Mouse (Mus musculus): Measurements from ENCODE around the gene 4933405L10Rik. TPM values are rescaled to one million over a fixed set of nuclear protein-coding genes. Genes with fewer than 3 reads are reported as not detected.

Gene 4933405L10Rik
- total and polyA plus RNA-seq, 3 experiments: 0.25 TPM; not detected in 2

GRCm38 (mm10) chr8:105732186-105732585 is 24.7 kb downstream of the 4933405L10Rik start:
- H3K4me1 ChIP-seq (ENCODE audit: control insufficient read depth in 1 of 2, insufficient read depth in 2 of 2): peaks cover 0 to 21% of the 10 kb centered on the region in 2 experiments; a peak in 2 of 4 replicates
- in situ Hi-C loops (cut with MboI; ENCODE audit: low pct_ligation_motif_present, low pct_unique_long_range_greater_than_20kb, low sequenced_read_pairs): no loop called here
- no peak for DNase-seq (ENCODE audit: extremely low read depth)

GRCm38 (mm10) chr8:105739216-105739615 is 31.8 kb downstream of the 4933405L10Rik start:
- no peak overlapping the region for H3K4me2 ChIP-seq (ENCODE audit: insufficient read depth, low read depth, poor library complexity, severe bottlenecking)
- H3K27ac ChIP-seq (ENCODE audit: insufficient read depth, low read depth): no peak overlapping the region
- dilution Hi-C loops (cut with MboI; ENCODE audit: extremely low pct_ligation_motif_present, extremely low pct_unique_long_range_greater_than_20kb, low sequenced_read_pairs): no loop called here
- no peak overlapping the region for H3K9ac ChIP-seq (ENCODE audit: insufficient read depth, low read depth)
- H3K79me2 ChIP-seq (replicated peaks; ENCODE audit: control insufficient read depth, extremely low read depth, insufficient read depth, poor library complexity, severe bottlenecking): no peaks in the 10 kb centered on the region
- no peaks in the 10 kb centered on the region for H3K9me3 ChIP-seq (replicated peaks; ENCODE audit: low read length)
- no peak overlapping the region for H3K4me3 ChIP-seq (replicated peaks in 1 of 3; ENCODE audit: low read depth in 2 of 3, low read length in 2 of 3, poor library complexity in 1 of 3)
- H3K4me1 ChIP-seq (ENCODE audit: control insufficient read depth in 1 of 2, insufficient read depth in 2 of 2): peaks cover 5 to 27% of the 10 kb centered on the region in 2 experiments; a peak in 3 of 4 replicates
- in situ Hi-C loops (cut with MboI; ENCODE audit: low pct_ligation_motif_present, low pct_unique_long_range_greater_than_20kb, low sequenced_read_pairs): no loop called here
- no peaks in the 10 kb centered on the region for H3K27me3 ChIP-seq (replicated peaks)
- no peak for DNase-seq (ENCODE audit: extremely low read depth)
- no peaks in the 10 kb centered on the region for H3K36me3 ChIP-seq (replicated peaks in 1 of 2; ENCODE audit: control insufficient read depth in 1 of 2, insufficient read depth in 1 of 2, low read length in 1 of 2)
- TF ChIP-seq JUN (IDR thresholded peaks at IDR 0.05; ENCODE audit: insufficient read depth, low read depth, low read length): no peak
- no peak for TF ChIP-seq CTCF (conservative IDR thresholded peaks at IDR 0.05 in 1 of 2, IDR thresholded peaks at IDR 0.05 in 1 of 2; ENCODE audit: low read depth in 2 of 2, low read length in 2 of 2)
- no peak for TF ChIP-seq E2F4 (IDR thresholded peaks at IDR 0.05; ENCODE audit: insufficient replicate concordance, low read depth, low read length)
- no peak for TF ChIP-seq IRF4 (IDR thresholded peaks at IDR 0.05; ENCODE audit: low read depth, low read length)
- TF ChIP-seq UBTF (IDR thresholded peaks at IDR 0.05; ENCODE audit: low read depth, low read length): no peak
- TF ChIP-seq MYC (IDR thresholded peaks at IDR 0.05; ENCODE audit: low read depth, low read length): no peak
- no peak for TF ChIP-seq TBP (conservative IDR thresholded peaks at IDR 0.05; ENCODE audit: low read depth, low read length)

More at GRCm38 (mm10) chr8:105732186-105732585, 24.7 kb downstream of the 4933405L10Rik start:
- H3K4me3 ChIP-seq (replicated peaks in 1 of 3; ENCODE audit: low read depth in 2 of 3, low read length in 2 of 3, poor library complexity in 1 of 3): no peak overlapping the region
- H3K36me3 ChIP-seq (replicated peaks in 1 of 2; ENCODE audit: control insufficient read depth in 1 of 2, insufficient read depth in 1 of 2, low read length in 1 of 2): peaks cover 0 to 9% of the 10 kb centered on the region in 2 experiments
- dilution Hi-C loops (cut with MboI; ENCODE audit: extremely low pct_ligation_motif_present, extremely low pct_unique_long_range_greater_than_20kb, low sequenced_read_pairs): no loop called here
- H3K4me2 ChIP-seq (ENCODE audit: insufficient read depth, low read depth, poor library complexity, severe bottlenecking): no peak overlapping the region
- H3K9ac ChIP-seq (ENCODE audit: insufficient read depth, low read depth): no peak overlapping the region
- H3K79me2 ChIP-seq (replicated peaks; ENCODE audit: control insufficient read depth, extremely low read depth, insufficient read depth, poor library complexity, severe bottlenecking): no peaks in the 10 kb centered on the region
- TF ChIP-seq SIN3A (IDR thresholded peaks at IDR 0.05; ENCODE audit: low read length) (no peak), ZKSCAN1 (IDR thresholded peaks at IDR 0.05; ENCODE audit: borderline replicate concordance, low read depth, low read length) (no peak), MXI1 (IDR thresholded peaks at IDR 0.05; ENCODE audit: low read depth, low read length) (no peak), USF1 (IDR thresholded peaks at IDR 0.05; ENCODE audit: low read depth, low read length) (no peak), GABPA (IDR thresholded peaks at IDR 0.05; ENCODE audit: insufficient replicate concordance, low read depth, low read length) (no peak), MEF2A (IDR thresholded peaks at IDR 0.05; ENCODE audit: borderline replicate concordance, low read depth, low read length) (no peak), PAX5 (IDR thresholded peaks at IDR 0.05; ENCODE audit: low read length) (no peak), UBTF (IDR thresholded peaks at IDR 0.05; ENCODE audit: low read depth, low read length) (no peak), BHLHE40 (IDR thresholded peaks at IDR 0.05; ENCODE audit: low read depth, low read length) (no peak), JUN (IDR thresholded peaks at IDR 0.05; ENCODE audit: insufficient read depth, low read depth, low read length) (no peak), CHD2 (IDR thresholded peaks at IDR 0.05; ENCODE audit: low read length) (no peak), ZMIZ1 (IDR thresholded peaks at IDR 0.05; ENCODE audit: low read depth, low read length) (no peak), NRF1 (IDR thresholded peaks at IDR 0.05; ENCODE audit: low read depth, low read length) (no peak), TBP (conservative IDR thresholded peaks at IDR 0.05; ENCODE audit: low read depth, low read length) (no peak), ZC3H11A (IDR thresholded peaks at IDR 0.05; ENCODE audit: low read depth, low read length) (no peak), MYC (IDR thresholded peaks at IDR 0.05; ENCODE audit: low read depth, low read length) (no peak), POLR2A (IDR thresholded peaks at IDR 0.05; ENCODE audit: low read depth, low read length) (no peak), MAX (IDR thresholded peaks at IDR 0.05; ENCODE audit: low read length) (no peak), EP300 (IDR thresholded peaks at IDR 0.05; ENCODE audit: low read length) (no peak)
- H3K9me3 ChIP-seq (replicated peaks; ENCODE audit: low read length): no peaks in the 10 kb centered on the region
- H3K27me3 ChIP-seq (replicated peaks): no peaks in the 10 kb centered on the region
- no peak overlapping the region for H3K27ac ChIP-seq (ENCODE audit: insufficient read depth, low read depth)

Measured in CH12.LX (cell line).